ENCODE assay signal across 32 mouse cellular contexts in the genomic region with DNA sequence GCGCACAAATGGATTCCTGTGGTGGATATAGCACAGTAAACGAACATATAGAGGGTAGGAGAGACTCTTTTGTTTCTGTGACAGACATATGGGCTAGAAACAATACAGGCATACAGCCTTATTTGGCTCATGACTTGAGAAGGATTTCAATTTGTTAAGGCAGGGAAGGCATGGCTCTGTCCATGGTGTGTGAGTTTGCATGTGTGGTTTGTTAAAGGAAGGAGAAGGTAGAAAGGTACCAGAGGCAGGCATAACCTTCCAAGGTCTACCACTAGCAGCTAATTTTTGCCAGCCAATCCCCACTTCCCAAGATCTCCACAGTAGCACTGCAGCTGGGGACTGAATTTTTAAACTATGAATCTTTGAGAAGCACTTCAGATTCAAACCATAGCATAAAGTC.
"Had no signal": no experiment of that assay in that cellular context is flagged by ENCODE, and none has a peak within 500 bp of the region (broad histone marks: within the 10 kb centered on the region; RNA-seq: fewer than 3 reads in every experiment).

No protein-coding gene starts in this region.

- ATAC-seq: hindbrain, embryonic 16.5 days; hindbrain, postnatal 0 days; inflammation-experienced regulatory T-cells, adult 6 months had no signal

- H3K4me3 ChIP-seq: heart, embryonic 10.5 days; heart, embryonic 12.5 days; heart, embryonic 13.5 days; heart, embryonic 15.5 days; hindbrain, embryonic 10.5 days; hindbrain, embryonic 12.5 days; hindbrain, embryonic 13.5 days; hindbrain, embryonic 15.5 days; intestine, embryonic 15.5 days; kidney, embryonic 15.5 days; layer of hippocampus, adult 2 months; left cerebral cortex, adult 2 months had no signal

- H3K9ac ChIP-seq: heart, embryonic 12.5 days; heart, embryonic 13.5 days; heart, embryonic 15.5 days; hindbrain, embryonic 12.5 days; hindbrain, embryonic 13.5 days; hindbrain, embryonic 14.5 days; hindbrain, embryonic 15.5 days; intestine, embryonic 15.5 days; kidney, embryonic 15.5 days had no signal

- DNase-seq: heart, postnatal 14 days; heart, postnatal 36 days; heart, postnatal 4 days; kidney, adult 11 months; kidney, adult 18-20 months; kidney, adult 2 months; kidney, adult 8-10 months; kidney, postnatal 10 days; kidney, postnatal 14 days; kidney, postnatal 25 days; kidney, postnatal 36 days; kidney, postnatal 4 days; layer of hippocampus, adult 9-11 months; layer of hippocampus, postnatal 36 days had no signal

- H3K27ac ChIP-seq: heart, embryonic 10.5 days; heart, embryonic 13.5 days; heart, embryonic 15.5 days; hindbrain, embryonic 10.5 days; hindbrain, embryonic 12.5 days; hindbrain, embryonic 13.5 days; hindbrain, embryonic 14.5 days; hindbrain, embryonic 15.5 days; hindbrain, postnatal 0 days; intestine, embryonic 15.5 days; kidney, embryonic 15.5 days; kidney, postnatal 0 days; layer of hippocampus, adult 2 months; left cerebral cortex, adult 2 months had no signal

- H3K27me3 ChIP-seq: hindbrain, embryonic 12.5 days; hindbrain, embryonic 13.5 days; hindbrain, embryonic 15.5 days; intestine, embryonic 15.5 days; kidney, embryonic 15.5 days had no signal

- H3K9me3 ChIP-seq: heart, embryonic 10.5 days; heart, embryonic 12.5 days; heart, embryonic 13.5 days; heart, embryonic 15.5 days; hindbrain, embryonic 10.5 days; hindbrain, embryonic 12.5 days; hindbrain, embryonic 13.5 days; hindbrain, embryonic 15.5 days; intestine, embryonic 15.5 days; kidney, embryonic 15.5 days had no signal

- H3K4me2 ChIP-seq: heart, embryonic 11.5 days; heart, embryonic 12.5 days; heart, embryonic 13.5 days; heart, embryonic 15.5 days; hindbrain, embryonic 12.5 days; hindbrain, embryonic 13.5 days; hindbrain, embryonic 14.5 days; hindbrain, embryonic 15.5 days; intestine, embryonic 15.5 days; kidney, embryonic 15.5 days had no signal

- H3K36me3 ChIP-seq: heart, embryonic 10.5 days; heart, embryonic 12.5 days; heart, embryonic 13.5 days; heart, embryonic 15.5 days; hindbrain, embryonic 10.5 days; hindbrain, embryonic 12.5 days; hindbrain, embryonic 13.5 days; hindbrain, embryonic 15.5 days; intestine, embryonic 15.5 days; kidney, embryonic 15.5 days had no signal
